Mouse (Mus musculus): ENCODE results near the gene Prkra. TPM values are rescaled to one million over a fixed set of nuclear protein-coding genes. Genes with fewer than 3 reads are reported as not detected.

Gene Prkra
- total RNA-seq (2023): 2.1 TPM

GRCm38 (mm10) chr2:76647883-76648570, at the start of gene Prkra, which contains the start of gene Pjvk:
Gene Prkra (minus strand): TSS chr2:76648015.
Gene Pjvk (plus strand): TSS chr2:76648476.

GRCm38 (mm10) chr2:76674725-76675427, 27.1 kb upstream of the Prkra start, which contains the start of gene Plekha3:
Gene Plekha3 (plus strand): TSS chr2:76675281.

GRCm38 (mm10) chr2:76672966-76673392, 25.2 kb upstream of the Prkra start, which contains the start of gene Fkbp7:
Gene Fkbp7 (minus strand): TSS chr2:76673116.

Other genes starting within 250 kb of the Prkra start
- 10.9 TPM for gene Osbpl6, start 241.5 kb downstream of the Prkra start, total RNA-seq (2023)
- gene Pjvk, start 461 bp upstream of the Prkra start, total RNA-seq (2023): not detected
- gene Fkbp7, start 25.1 kb upstream of the Prkra start, total RNA-seq (2023): 7.3 TPM
- gene Plekha3, start 27.3 kb upstream of the Prkra start, total RNA-seq (2023): 37.6 TPM